Mouse (Mus musculus): Measurements from ENCODE around the gene Rab31.

DNA sequence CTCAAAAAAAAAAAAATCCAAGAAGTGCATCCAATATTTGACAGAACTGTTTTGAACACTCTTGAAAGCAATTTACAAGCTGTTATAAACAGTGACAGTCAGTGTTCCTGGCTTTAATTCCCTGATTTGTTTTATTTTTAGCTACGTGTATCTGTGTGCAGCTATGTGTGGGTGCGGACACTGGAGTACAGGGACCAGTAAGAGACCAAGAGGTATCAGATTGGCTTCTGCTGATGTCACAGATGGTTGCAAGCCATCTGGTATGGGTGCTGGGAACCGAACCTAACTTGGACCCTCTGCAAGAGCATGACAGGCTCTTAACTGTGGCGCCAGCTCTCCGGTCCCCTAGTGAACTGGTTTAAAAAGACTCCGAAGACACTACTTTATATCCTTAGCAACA, 19.4 kb downstream of the Rab31 start:
- TF ChIP-seq CTCF (IDR thresholded peaks at IDR 0.05; ENCODE audit: insufficient read depth, low read length) (no peak), POLR2A (IDR thresholded peaks at IDR 0.05; ENCODE audit: borderline replicate concordance, extremely low read depth, low read depth, low read length) (no peak)

All from lung, adult 2 months (tissue).